Mouse (Mus musculus) v-Abl transformed pro-B cells (cell line): ENCODE results near the gene Ssh2.
"Not testable (repeated sequence)": the region's sequence is repeated elsewhere in the genome, so short reads cannot be mapped to it uniquely, and the experiment has no call there.

Experiments used
- in situ Hi-C, 2 experiments: fragments of 400-800 bp; cut with MboI; formaldehyde crosslinking; loops; one replicate each; pipeline ENCODE4 v1.15.1; 2025; ENCODE audit not compliant: unreplicated experiment in 2 of 2

Ssh2 gene

DNA sequence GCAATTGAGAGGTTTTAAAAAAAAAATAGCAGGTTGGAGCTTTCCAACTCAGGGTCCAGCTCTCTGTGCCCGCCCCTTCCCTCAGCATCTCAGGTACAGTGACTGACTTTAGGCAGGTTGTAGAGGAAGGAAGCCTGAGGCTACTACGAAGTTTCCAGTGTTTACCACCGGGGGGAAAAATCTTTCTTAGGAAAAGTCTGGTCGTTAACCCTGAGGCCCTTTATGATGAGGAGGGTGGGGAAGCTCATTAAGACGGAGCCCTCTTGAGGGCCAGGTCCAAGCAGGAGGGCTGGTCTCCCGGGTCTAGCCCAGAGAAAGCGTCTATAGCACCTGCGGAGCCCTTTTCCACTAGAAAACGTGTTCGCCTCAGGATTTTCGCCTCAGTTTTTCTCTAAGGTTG lies 604 bp upstream of the Ssh2 start:
- in situ Hi-C loops: loop anchor here in 1 of 2 experiments (10.0 kb wide), 1 partner anchor 229 kb away; no protein-coding TSS in a partner anchor

GRCm38 (mm10) chr11:77216761-77217130 lies 659 bp downstream of the Ssh2 start:
- in situ Hi-C loops: loop anchor here in 1 of 2 experiments (10.0 kb wide), 1 partner anchor 228 kb away; no protein-coding TSS in a partner anchor

- in situ Hi-C loops: no loop called here
These were observed 14.7 kb downstream of the Ssh2 start for GRCm38 (mm10) chr11:77230765-77231164.

- in situ Hi-C loops: no loop called here
These were observed 15.4 kb downstream of the Ssh2 start for GRCm38 (mm10) chr11:77231514-77231913.

GRCm38 (mm10) chr11:77235267-77235666 lies 19.2 kb downstream of the Ssh2 start:
- in situ Hi-C loops: no loop called here

DNA sequence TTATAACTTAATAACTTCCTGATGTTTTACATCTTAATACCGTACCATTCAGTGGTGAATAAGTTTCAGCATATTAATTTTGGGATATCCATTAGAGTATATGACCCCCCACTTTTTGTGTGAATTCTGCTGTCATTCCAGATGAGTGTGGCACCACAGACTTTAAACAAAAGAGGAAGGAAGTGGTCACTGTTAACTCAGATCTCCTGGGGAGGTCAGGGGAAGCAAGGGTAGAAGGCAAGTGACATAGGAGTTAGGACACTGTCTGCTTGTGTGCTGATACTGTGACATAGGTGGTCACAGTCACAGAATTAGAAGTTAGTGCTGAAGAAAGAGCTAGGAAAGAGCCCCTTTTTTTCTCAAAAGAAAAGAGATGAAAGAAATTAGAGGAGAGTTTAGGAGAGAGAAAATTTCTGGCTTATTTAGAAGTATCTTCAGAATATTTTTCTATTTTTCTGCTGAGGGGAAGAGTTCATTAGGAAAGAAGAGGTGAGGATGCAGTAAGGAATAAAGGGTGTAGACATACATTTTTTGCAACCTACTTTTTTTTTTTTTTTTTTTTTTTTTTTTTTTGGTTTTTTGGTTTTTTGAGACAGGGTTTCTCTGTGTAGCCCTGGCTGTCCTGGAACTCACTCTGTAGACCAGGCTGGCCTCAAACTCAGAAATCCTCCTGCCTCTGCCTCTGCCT lies 23.7 kb downstream of the Ssh2 start:
- in situ Hi-C loops: no loop called here

DNA sequence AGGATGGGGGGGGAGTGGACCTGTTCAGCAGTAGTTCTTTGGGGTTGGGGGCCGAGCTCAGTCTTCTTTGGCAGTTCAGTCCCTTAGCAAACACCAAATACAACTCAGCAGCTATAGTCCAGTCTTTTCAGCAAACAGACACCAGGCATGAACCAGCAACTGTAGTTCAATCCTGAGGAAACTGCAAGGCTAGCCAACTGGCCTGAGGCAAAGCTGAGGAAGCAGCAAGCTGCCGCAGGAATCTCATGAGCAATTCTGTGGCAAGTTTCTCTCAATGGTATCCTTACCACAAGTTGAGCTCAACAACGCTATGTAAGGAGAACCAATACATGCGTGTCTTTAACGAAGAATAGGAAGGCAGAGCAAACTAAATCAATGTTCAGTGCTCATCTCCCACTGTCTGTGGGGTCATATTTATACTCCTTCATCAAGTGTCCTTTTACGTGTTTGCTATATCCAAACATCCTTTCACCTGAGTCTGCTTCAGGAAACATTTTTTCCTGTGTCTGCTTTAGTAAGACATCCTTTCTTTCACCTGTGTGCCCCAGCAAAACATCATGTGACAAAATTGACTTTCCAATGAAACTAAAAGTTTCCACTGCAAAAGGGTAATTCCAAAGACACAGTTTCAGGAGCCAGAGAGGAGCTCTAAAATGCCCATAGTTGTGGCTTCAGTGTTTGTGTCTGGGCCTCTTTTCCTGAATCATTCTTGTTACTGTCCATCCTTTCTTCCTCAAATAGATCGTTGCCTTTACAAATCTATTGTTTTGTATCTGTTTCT lies 24.6 kb downstream of the Ssh2 start:
- in situ Hi-C loops: no loop called here

DNA sequence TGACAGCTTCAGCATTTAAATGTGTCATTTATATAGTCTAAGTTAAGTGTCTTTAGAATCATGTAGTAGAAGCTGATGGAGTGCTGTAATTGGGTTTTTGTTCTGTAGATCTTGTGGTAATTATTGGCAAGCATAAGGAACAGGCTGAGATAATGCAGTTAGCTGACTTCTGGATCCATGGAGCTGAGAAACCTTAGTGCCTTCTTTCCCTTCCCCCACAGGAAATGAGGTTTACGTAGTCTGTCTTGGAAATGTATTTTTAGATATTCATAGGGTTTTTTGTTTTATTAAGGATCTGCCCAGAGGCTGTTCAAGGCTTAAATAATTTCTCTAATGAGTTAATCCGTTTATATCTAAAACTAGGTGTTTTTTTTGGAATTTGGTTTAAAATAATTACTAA lies 26.8 kb downstream of the Ssh2 start:
- in situ Hi-C loops: no loop called here

DNA sequence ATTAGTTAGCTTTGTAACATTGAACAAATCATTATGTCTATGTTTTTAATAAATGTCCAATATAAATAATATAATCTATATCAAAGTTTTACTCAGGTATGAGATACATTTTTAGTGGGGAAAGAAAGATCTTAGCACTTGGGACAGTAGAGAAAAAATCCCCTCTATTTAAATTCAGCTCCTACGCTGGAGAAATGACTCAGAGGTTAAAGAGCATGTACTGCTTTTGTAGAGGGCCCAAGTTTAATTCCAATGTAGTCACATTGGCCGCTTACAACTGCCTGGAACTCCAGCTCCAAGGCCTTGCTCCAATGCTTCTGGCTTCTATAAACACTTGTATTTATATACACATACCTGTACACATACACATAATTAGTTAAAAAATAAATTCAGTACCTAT lies 36.7 kb downstream of the Ssh2 start:
- in situ Hi-C loops: loop anchor here in 1 of 2 experiments (5.0 kb wide), 1 partner anchor 39 kb away; no protein-coding TSS in a partner anchor

DNA sequence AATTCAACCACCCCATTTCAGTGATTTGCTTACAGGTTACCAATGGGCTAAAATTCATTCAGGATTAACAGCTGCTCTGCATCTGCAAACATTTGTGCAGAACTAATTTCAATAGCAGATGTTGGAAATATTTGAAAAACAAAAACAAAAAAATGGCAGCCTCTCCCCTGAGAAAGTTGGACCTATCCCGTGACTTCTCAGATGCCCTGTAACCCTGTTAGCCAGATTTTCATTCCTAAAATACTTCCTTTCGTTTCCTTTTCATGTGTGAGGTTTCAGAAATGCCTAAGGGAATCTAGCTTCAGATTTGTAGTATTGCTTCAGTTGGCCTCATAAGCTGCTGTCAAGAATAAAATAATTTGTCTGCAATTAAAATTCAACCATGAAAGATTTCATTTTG lies 43.4 kb downstream of the Ssh2 start:
- in situ Hi-C loops: no loop called here

DNA sequence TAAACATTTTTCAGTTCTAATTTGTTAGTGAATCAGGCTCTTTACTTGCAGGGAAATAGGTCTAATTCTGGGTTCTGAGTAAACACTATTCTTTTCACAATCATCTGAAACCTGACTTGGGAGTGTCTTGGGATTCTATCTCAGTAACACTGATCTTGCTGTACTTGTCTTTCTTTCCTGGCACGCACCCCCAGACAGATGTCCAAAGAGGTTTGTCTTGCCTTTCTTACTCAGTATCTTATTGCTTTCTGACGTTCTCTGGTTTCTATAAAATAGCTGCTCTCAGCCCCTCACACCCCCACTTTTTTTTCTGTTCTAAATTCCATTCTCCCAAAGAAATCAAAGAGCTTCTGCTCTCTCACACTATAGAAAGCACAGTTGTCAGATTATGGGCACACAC lies 51.3 kb downstream of the Ssh2 start:
- in situ Hi-C loops: no loop called here

- in situ Hi-C loops: no loop called here
These were observed 59.9 kb downstream of the Ssh2 start for GRCm38 (mm10) chr11:77276000-77276399.

DNA sequence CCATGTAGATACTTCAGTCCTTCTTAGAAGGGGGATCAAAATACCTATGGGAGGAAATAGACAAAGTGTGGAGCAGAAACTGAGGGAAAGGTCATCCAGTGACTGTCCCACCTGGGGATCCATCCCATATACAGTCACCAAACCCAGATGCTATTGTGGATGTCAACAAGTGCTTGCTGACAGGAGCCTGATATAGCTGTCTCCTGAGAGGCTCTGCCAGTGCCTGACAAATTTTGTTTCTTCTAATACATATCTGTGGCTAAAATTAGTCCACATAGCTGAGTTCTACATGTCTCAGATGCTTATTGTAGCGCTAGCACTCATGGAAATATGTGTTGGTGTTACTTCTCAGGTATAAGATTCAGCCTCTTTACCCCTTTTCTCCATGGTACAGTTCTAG lies 62.5 kb downstream of the Ssh2 start:
- in situ Hi-C loops: not testable (repeated sequence)

DNA sequence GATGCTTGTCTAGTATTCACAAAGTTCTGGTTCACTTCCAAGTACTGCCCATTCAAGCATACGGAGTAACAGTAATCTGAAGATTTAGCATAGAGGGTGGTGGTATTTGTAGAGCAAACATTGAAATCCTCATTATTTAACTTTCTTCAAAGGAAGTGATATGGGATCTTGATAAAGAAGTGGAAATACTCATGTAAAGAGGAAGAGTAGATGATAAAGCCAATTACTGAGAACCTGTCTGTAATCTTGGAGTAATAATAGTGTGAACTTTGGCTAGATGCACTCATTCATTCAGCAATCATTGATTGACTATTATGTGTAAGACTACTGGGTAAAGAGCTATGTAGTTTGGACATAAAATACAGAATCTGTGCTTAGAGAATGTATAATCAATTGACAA lies 64.1 kb downstream of the Ssh2 start:
- in situ Hi-C loops: no loop called here

DNA sequence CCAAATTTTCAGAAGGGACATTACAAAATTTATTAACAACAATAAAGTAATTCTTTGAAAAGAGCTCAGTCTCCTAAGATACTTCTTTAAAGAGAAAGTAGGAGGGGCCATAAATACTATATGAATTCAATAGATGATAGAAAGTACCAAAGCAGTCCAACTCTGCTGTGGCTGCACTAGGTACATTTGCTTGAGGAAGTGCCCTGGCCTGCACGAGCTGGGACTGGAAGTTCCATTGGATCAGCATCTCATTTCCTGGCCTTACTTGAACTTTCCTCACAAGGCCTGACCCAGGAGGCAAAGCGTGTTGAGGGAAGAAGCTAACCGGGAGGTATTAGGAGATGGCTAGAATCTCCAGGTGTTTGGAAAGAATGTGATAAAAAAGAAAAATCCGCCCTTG lies 75.4 kb downstream of the Ssh2 start:
- in situ Hi-C loops: loop anchor here in 1 of 2 experiments (5.0 kb wide), 1 partner anchor 39 kb away; no protein-coding TSS in a partner anchor

DNA sequence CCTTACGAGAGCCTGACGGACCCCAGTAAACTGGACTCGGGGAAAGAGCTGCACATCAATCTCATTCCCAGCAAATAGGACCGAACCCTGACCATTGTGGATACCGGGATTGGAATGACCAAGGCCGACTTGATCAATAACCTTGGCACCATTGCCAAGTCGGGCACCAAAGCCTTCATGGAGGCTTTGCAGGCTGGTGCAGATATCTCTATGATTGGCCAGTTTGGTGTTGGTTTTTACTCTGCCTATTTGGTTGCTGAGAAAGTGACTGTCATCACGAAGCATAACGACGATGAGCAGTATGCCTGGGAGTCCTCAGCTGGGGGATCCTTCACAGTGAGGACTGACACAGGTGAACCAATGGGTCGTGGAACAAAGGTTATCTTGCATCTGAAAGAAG lies 77.6 kb downstream of the Ssh2 start:
- in situ Hi-C loops: loop anchor here in 1 of 2 experiments (5.0 kb wide), 1 partner anchor 41 kb away; no protein-coding TSS in a partner anchor

DNA sequence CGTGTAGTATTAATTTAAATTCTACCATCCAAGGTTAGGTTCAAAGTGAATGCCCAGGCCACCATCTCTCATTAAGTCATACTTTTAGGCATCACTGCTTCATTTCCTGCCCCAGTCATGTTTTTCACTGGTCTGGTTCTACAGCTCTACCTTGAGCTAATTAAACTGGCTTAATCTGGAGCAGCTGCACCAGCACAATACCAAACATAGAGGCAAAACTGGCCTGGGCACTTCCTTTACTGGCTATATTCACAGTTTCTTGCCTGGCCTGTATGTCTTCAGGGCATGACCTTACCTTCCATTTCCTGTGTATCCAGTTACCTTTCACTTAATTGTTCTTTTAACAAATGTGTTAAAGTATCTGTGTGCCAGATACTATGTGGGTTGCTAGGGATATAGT lies 81.2 kb downstream of the Ssh2 start:
- in situ Hi-C loops: no loop called here

- in situ Hi-C loops: loop anchor here in 1 of 2 experiments (5.0 kb wide), 2 partner anchors 95 to 205 kb away; no protein-coding TSS in a partner anchor
These were observed 91.1 kb downstream of the Ssh2 start for GRCm38 (mm10) chr11:77307205-77307604.

- in situ Hi-C loops: loop anchor here in 1 of 2 experiments (5.0 kb wide), 2 partner anchors 96 to 206 kb away; no protein-coding TSS in a partner anchor
These were observed 92.4 kb downstream of the Ssh2 start for GRCm38 (mm10) chr11:77308533-77308932.

- in situ Hi-C loops: loop anchor here (5.0 to 10.0 kb wide), 3 partner anchors 129 to 497 kb away; no protein-coding TSS in a partner anchor
These were observed 101.8 kb downstream of the Ssh2 start for GRCm38 (mm10) chr11:77317721-77318477.
